Mouse (Mus musculus) ES-CJ7 (cell line): Measurements from ENCODE around the gene Nbr1.
A peak's percentile ranks its signal among the peaks of the same experiment; 100 is the strongest.
"Not testable (repeated sequence)": the region's sequence is repeated elsewhere in the genome, so short reads cannot be mapped to it uniquely, and the experiment has no call there.

Source experiments
- DNase-seq: peaks from one replicate; pipeline ENCODE4 v3.0.0; 2011; ENCODE audit warnings: low read depth, low spot score

The Nbr1 gene

DNA sequence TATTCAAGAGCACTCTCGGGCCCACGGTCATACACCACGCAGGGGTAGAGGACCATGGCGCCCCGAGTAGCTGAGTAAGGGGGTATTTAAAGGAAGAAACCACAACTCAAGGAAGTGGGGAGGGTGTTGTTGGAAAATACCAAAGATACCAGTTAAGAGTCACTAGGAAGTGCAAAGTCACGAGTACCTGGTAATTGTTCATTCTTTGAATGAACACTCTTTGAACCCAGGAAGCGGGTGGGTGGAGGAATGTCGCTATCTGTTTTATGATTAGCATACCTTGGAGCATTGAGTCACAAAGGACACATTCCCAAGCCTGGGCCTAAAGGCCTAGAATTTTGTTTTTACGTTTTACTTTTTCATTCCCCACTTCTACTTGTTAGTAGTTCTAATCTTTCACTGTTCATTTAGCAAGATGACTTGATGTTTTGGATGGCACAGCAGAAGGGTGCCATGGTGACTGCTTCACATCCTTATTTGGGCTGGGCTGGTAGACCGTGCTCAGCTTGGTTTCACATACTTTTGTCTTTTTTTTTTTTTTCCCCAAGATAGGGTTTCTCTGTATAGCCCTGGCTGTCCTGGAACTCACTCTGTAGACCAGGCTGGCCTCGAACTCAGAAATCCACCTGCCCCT is 68.2 kb downstream of the Nbr1 start:
- DNase-seq, result not testable (repeated sequence)

DNA sequence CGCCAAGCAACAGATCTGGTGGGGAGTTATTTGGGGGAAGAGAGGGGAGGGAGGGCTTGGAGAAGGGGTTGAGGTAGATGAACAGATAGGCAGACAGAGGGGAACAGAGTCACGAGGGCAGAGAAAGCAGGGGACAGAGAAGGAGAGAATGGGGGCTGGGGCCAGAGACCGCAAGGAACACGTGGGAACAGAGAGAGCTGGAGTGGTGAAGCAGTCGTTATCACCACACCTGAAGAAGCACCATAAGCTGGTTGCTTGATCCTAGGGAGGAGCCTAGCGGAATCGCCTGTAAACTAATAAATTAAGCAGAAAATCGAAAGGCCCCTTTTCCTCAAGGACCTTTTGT is 74.7 kb downstream of the Nbr1 start:
- DNase-seq, result no peak

- peak; percentile 98 for DNase-seq
These were observed 75.3 kb downstream of the Nbr1 start, which contains the start of gene Rdm1 for GRCm38 (mm10) chr11:101626995-101627856. Gene Rdm1, plus strand, starts transcription at chr11:101627195.

DNA sequence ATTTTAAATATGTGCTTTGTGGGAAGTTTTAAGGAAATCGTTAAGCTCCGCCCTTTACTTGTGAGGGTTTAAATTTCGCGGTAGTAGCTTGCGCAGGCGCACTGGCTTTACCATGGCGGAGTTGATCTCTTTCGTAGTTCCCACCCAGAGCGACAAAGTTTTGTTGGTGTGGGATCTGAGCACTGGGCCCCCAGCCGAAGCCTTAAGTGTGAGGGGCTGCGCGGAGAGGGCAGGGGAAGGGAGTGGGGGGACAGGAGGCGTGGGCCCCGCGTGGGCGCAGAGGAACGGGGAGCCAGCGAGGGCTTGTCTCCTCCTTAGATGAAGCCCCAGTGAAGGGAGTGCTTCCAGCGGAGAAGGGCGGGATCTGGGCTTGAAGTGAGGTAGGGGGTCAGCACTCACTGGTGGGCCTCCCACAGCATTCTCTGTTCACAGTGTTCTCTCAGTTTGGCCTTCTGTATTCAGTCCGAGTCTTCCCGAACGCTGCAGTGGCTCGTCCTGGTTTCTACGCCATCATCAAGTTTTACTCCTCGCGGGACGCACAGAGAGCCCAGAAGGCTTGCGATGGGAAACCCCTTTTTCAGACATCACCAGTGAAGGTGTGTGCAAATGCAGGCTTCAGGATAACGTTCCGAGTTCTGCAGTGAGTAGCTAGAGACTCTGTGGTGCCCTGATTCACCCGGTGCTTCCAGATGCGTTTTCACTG is 76.1 kb downstream of the Nbr1 start:
- peak; percentile 92 for DNase-seq

DNA sequence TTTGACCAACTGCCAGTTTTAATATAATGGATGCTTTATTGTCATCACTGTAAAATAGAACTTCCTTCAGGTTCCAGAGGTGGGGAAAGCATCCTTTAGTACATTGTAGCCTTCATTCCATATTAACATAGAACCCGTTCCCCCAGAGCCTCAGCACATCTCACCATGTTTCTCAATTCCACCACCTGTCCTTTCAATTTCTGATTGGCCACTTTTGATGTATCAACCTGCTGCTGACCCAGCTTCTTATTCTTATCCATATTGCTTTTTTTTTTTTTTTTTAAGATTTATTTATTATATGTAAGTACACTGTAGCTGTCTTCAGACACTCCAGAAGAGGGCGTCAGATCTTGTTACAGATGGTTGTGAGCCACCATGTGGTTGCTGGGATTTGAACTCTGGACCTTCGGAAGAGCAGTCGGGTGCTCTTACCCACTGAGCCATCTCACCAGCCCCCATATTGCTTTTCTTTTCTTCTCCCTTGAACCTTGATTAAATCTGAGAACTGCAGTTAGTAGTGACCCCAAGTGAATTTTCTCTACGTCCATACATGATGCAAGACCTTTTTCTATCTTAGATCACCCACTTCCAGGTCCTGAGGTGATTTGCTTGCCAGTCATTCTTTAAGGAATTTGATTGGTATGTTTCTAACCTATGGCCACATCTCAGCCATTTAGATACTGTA is 76.9 kb downstream of the Nbr1 start:
- DNase-seq, result not testable (repeated sequence)
